Mouse (Mus musculus): Measurements from ENCODE around the gene Ccdc69. TPM values are rescaled to one million over a fixed set of nuclear protein-coding genes. Genes with fewer than 3 reads are reported as not detected.
A peak's percentile ranks its signal among the peaks of the same experiment; 100 is the strongest.

Ccdc69 gene
- total RNA-seq, 2 experiments from 2014 or later = 0.32 TPM; not detected in 1

DNA sequence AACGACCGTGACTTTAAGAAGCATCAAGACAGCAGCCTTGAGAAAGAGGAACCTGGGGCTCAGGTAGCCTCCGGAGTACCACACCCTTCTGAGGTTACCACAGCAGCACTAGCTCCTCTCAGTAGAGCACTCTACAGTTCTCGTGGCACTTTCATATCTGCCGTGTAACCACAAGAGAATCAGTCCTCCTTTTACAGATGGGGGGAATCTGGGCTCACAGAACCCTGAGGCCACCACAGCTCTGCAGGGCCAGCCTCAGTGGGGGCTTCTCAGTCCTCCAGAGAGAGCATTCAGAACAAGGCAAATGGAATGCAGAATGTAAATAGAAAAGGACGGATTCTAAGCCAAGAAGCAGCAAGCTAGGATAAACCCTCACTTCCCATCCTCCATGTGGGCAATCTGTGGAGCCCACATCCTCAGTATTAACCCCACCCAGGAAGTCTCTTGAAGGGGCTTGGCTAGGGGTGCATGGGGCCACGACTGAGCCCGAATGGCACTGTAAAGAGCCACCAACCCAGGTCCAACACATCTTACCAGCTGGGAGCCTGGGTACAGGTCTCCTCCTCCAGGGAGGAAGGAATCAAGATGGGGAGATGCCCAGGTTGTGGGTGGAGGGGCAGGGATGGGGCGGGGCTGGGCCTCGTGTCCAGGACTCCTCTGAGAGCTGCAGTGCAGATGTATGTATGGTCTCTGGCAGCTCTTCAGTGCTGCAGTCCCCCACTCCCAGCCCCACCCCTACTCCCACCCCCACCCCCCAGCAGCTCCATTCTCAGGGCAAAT lies 46.5 kb downstream of the Ccdc69 start:
- TF ChIP-seq CTCF (IDR thresholded peaks at IDR 0.05) = no peak
- peak overlapping the region; percentile 89 for H3K4me3 ChIP-seq
- no peak for DNase-seq (ENCODE audit: extremely low spot score in 1 of 2, low spot score in 2 of 2)
- H3K27ac ChIP-seq = no peak overlapping the region
- intact Hi-C loops (cut with DNase I) = no loop called here

DNA sequence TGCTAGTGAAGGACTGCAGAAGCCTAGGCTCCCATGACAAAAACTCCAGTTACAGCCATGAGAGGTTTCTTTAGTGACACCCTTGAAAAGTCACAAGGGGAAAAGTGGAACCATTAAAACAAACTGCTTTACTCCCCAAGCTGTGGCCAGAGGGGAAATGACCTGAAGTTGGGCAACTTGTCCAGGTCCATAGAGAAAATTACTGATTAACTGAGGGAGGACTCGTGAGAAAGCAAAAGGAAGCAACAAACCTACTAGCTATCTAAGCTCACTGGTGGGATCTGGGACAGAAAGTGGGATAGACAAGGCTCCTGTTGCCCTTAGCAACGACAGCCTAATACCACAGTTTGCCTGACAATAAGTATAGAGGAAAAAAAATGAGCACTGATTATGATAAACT lies 49.4 kb downstream of the Ccdc69 start:
- no peak for DNase-seq (ENCODE audit: extremely low spot score in 1 of 2, low spot score in 2 of 2)
- intact Hi-C loops (cut with DNase I) = no loop called here
- TF ChIP-seq CTCF (IDR thresholded peaks at IDR 0.05) = no peak
- no peak overlapping the region for H3K27ac ChIP-seq
- no peak overlapping the region for H3K4me3 ChIP-seq

DNA sequence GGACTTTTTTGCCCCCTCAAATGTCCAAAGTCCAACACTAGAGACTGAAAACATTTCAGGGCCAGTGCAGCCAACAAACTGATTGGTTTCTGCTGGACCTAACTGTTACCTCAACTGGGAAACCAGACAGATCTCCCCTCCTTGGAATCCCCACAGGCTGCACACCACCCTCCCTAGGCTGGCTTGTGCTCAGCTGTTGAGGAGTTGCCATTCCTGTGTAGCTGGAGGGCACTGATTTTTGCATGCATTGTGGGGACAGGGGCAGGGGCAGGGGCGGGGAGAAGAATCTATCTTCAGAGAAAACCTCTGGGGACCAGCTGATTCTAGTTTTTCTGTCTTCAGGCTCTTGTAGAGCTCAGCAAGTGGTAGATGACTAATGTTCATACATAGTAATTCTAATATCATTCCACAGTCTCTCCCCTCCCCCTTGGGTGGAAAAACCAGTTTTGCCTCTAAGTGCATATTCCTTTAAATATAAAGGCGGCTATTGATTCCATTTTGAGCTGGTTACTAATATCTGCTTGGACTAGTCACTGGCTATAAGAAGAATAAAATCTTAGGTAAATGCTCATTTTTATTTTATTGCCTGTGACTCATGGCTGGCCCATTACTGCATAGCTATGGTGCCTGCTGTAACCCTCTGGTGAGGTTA lies 50.6 kb downstream of the Ccdc69 start:
- no peak for DNase-seq (ENCODE audit: extremely low spot score in 1 of 2, low spot score in 2 of 2)
- Histone ChIP-seq H3K27ac (no peak overlapping the region), H3K4me3 (no peak overlapping the region)
- TF ChIP-seq CTCF (IDR thresholded peaks at IDR 0.05) = no peak
- intact Hi-C loops (cut with DNase I) = no loop called here

DNA sequence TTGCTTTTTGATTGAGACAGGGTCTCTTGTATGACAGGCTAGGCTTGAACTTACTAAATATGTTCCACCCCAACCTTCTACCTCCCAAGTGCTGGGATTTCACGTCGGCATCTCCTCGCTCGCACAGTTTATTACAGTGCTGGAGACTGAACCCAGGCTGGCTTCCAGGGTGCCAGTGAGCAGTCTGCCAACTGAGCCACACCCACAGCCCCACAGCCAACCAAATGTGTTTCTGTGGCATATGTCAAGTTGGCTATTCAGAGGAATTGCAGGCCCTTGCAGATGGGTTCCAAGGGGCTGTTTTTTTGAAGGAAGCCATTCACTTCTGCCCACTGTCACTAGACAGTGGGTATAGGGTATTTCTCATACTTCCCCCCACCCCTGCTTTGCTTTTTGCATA lies 52.0 kb downstream of the Ccdc69 start:
- no peak for TF ChIP-seq CTCF (IDR thresholded peaks at IDR 0.05)
- DNase-seq (ENCODE audit: extremely low spot score in 1 of 2, low spot score in 2 of 2) = no peak
- intact Hi-C loops (cut with DNase I) = no loop called here
- Histone ChIP-seq H3K27ac (no peak overlapping the region), H3K4me3 (no peak overlapping the region)

DNA sequence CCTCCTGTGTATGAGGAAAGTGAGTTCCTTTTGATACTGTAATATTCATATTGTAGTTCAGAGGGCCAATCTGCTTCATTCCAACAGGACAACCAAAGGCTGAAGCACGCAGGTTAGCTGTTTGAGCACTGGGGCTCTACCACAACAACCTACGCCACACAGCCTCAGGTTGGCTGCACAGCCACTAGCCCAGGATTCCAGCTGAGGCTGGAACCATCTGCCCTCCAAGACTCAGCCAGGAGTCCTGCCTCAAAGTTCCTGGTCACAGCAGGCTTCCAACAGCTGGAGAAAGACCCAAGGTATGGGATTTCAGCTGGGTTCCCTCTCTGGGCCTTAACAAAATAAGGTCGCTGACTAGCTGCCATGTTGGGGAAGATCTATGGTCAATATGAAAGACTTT lies 54.3 kb downstream of the Ccdc69 start:
- H3K4me3 ChIP-seq = no peak overlapping the region
- H3K27ac ChIP-seq = peak overlapping the region; percentile 64
- DNase-seq (ENCODE audit: extremely low spot score in 1 of 2, low spot score in 2 of 2) = no peak
- TF ChIP-seq CTCF (IDR thresholded peaks at IDR 0.05) = no peak
- intact Hi-C loops (cut with DNase I) = no loop called here

DNA sequence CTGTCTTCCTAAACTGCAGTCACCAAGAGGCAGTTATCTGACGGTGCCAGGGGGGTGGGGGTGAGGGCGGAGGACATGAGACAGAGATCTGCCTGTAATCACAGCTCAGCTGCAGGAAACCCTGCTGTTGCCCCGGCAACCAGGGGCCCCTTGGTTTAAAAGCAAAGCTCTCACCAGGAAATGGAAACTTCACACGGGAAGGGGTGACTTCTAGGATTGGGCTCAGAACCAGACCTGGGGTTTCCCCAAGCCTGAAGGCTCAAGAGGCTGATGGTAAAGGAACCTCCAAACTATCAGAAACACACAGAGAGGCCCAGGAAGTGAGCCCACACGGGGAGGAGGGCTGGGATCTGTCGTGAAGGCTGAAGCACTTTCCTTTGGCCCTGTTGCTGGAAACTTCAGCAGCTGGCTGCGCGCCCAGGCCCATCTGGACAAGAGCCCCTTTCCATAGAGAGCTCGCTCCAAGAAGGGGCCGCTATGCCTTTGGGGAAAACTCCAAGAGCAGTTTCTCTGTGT lies 54.8 kb downstream of the Ccdc69 start:
- no peak for TF ChIP-seq CTCF (IDR thresholded peaks at IDR 0.05)
- DNase-seq (ENCODE audit: extremely low spot score in 1 of 2, low spot score in 2 of 2) = peak; percentile 51 to 67
- intact Hi-C loops (cut with DNase I) = no loop called here
- peak overlapping the region; percentile 64 for H3K27ac ChIP-seq
- no peak overlapping the region for H3K4me3 ChIP-seq

DNA sequence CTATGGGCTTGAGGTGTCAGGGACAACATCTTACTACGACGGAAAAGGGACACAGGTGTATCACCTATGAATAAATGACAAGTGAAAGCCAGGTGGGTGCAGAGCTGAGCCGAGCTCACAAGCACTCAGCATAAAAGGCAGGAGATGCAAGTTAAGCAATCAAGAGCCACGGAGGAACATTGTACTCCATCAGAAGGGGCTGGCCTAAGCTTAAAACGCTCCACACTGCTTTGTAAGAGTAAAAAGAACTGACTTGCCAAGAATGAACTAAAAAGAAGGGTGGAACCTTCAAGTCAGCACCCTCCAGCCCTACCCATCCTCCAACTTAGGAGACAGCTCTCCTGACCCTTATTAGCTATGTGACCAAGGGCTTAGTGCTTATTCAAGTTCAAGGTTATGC lies 55.4 kb downstream of the Ccdc69 start:
- Histone ChIP-seq H3K27ac (peak overlapping the region; percentile 64), H3K4me3 (no peak overlapping the region)
- no peak for DNase-seq (ENCODE audit: extremely low spot score in 1 of 2, low spot score in 2 of 2)
- intact Hi-C loops (cut with DNase I) = no loop called here
- no peak for TF ChIP-seq CTCF (IDR thresholded peaks at IDR 0.05)

DNA sequence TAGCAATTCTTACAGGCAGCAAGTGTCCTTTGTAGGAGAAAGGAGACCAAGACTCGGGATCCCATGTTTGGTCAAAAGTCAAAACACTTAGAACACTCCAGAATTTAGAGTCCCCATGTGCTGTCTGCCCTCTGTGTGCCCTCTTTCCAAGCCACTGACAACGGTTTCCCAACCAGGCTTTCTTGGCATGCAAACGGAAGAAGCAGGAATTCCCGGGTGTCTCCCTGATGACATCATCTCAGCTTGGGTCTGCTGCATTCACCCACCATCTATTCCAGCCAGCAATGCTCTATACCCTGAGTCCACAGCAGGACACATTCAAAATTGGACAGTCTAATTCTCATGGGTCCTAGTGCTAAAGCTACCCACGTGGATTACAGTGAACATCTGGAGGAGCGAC lies 56.1 kb downstream of the Ccdc69 start:
- H3K4me3 ChIP-seq = no peak overlapping the region
- H3K27ac ChIP-seq = no peak overlapping the region
- no peak for TF ChIP-seq CTCF (IDR thresholded peaks at IDR 0.05)
- intact Hi-C loops (cut with DNase I) = no loop called here
- DNase-seq (ENCODE audit: extremely low spot score in 1 of 2, low spot score in 2 of 2) = no peak

DNA sequence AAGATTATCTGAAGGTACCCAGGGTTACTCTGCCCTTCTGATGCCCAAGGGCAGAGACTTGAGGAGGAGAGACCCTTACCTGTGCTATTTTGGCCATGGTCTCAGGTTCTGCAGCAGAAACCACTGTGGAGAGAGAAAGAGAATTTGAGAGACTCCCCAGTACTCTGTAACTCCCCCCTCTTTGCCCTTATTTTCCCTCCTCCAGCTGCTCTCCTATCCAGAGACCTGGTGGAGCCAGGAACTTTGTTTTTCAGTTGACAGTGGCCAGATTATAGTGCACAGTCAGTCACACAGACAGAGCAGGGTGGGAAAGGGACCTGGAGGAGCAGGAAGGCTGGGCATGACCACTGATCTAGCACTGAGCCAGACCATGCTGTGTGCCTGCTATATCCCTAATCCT lies 56.5 kb downstream of the Ccdc69 start:
- intact Hi-C loops (cut with DNase I) = no loop called here
- no peak for TF ChIP-seq CTCF (IDR thresholded peaks at IDR 0.05)
- no peak overlapping the region for H3K4me3 ChIP-seq
- DNase-seq (ENCODE audit: extremely low spot score in 1 of 2, low spot score in 2 of 2) = no peak
- no peak overlapping the region for H3K27ac ChIP-seq

DNA sequence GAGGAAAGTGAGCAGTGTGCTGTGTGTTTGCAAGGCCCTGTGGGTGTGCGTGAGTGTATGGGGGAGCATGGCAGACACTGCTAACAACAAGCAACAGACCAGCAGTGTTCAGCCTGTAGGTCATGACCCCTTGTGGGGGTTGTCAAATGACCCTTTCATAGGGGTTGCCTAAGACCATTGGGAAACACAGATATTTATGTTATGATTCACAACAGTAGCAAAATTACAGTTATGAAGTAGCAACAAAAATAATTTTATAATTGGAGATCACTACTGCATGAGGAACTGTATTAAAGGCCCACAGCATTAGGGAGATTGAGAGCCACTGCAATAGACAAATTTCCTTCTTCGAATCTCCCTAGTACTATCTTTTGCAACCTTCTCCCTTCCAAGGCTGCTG lies 58.2 kb downstream of the Ccdc69 start:
- H3K4me3 ChIP-seq = no peak overlapping the region
- TF ChIP-seq CTCF (IDR thresholded peaks at IDR 0.05) = no peak
- DNase-seq (ENCODE audit: extremely low spot score in 1 of 2, low spot score in 2 of 2) = no peak
- H3K27ac ChIP-seq = peak overlapping the region; percentile 87; the same call in 1 of the 2 replicates
- intact Hi-C loops (cut with DNase I) = no loop called here

DNA sequence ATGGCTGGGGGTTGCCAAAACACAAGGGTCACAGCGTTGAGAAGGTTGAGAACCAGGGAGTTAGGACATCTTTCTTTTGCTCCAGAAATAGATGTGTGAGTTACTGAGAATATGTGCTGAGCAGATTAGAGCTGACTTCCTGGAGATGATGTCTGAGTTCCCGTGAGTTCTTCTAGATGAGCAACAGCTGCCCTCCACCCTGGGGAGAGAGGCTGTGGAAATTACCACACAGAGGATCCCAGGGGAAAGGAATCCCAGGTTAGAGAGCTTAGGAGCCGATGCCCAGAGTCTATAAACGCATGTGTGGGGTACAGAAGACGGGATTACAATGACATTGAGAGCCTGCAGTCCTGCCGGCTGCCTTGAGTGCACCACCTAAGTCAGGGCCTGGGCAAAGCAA lies 59.9 kb downstream of the Ccdc69 start:
- no peak overlapping the region for H3K4me3 ChIP-seq
- DNase-seq (ENCODE audit: extremely low spot score in 1 of 2, low spot score in 2 of 2) = no peak
- no peak for TF ChIP-seq CTCF (IDR thresholded peaks at IDR 0.05)
- H3K27ac ChIP-seq = peak overlapping the region; percentile 87
- intact Hi-C loops (cut with DNase I) = no loop called here

DNA sequence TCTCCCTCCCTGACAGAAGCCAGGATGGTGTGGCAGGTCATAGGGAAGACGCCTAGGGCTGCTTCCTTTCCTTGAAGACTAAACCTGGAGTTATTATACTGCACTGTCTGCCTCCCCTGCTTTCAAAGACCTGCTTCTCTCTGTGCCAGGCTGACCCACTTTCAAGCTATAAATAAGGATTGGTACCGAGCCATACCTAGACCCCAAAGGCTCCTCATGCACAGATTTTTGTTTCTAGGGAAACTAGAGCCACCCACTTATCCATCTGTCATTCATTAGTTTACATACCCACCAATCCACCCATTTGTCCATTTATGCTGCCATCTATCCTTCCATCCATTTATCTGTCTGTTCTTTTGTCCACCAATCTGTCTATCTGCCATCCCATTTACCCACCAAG lies 60.7 kb downstream of the Ccdc69 start:
- Histone ChIP-seq H3K4me3 (no peak overlapping the region), H3K27ac (peak overlapping the region; percentile 87)
- TF ChIP-seq CTCF (IDR thresholded peaks at IDR 0.05) = no peak
- intact Hi-C loops (cut with DNase I) = no loop called here
- DNase-seq (ENCODE audit: extremely low spot score in 1 of 2, low spot score in 2 of 2) = no peak

Measured in left cerebral cortex, adult 2 months (tissue).